Mouse (Mus musculus) limb, embryonic 15.5 days (tissue): ENCODE measurements at regions not wholly inside any gene's neighbourhood (a gene's known extent, or its start where the extent isn't known, plus 50 kb on each side); places are given as distances from the start of the nearest gene placed in this dataset.

Experiments
- ATAC-seq: fragments of 200-750 bp; cut with Nextera tagmentation; 2 replicates; pipeline ENCODE4 v1.8.0; 2017; ENCODE audit warnings: low read depth, moderate TSS enrichment; ENCODE audit not compliant: insufficient number of reproducible peaks, low FRiP score, low TSS enrichment
- H3K27ac ChIP-seq: fragments of 300-500 bp; sonication (generic); 2 replicates; pipeline ENCODE4 v1.5.1; 2015; ENCODE audit warnings: moderate library complexity, mild to moderate bottlenecking, inconsistent platforms
- H3K27me3 ChIP-seq: fragments of 300-500 bp; sonication (generic); 2 replicates; pipeline ENCODE4 v1.6.1; 2015; ENCODE audit warnings: inconsistent platforms
- H3K36me3 ChIP-seq: fragments of 300-500 bp; sonication (generic); 2 replicates; pipeline ENCODE4 v1.6.1; 2015; ENCODE audit warnings: inconsistent platforms
- H3K4me1 ChIP-seq: fragments of 300-500 bp; sonication (generic); 2 replicates; pipeline ENCODE4 v1.6.1; 2015; ENCODE audit warnings: inconsistent platforms
- H3K4me2 ChIP-seq: fragments of 300-500 bp; sonication (generic); 2 replicates; pipeline ENCODE4 v1.6.1; 2015; ENCODE audit warnings: mild to moderate bottlenecking, inconsistent platforms
- H3K4me3 ChIP-seq: fragments of 300-500 bp; sonication (generic); 2 replicates; pipeline ENCODE4 v1.5.1; 2015; ENCODE audit warnings: mild to moderate bottlenecking, inconsistent platforms
- H3K9ac ChIP-seq: fragments of 300-500 bp; sonication (generic); 2 replicates; pipeline ENCODE4 v1.6.1; 2015; ENCODE audit warnings: inconsistent platforms
- H3K9me3 ChIP-seq: fragments of 300-500 bp; sonication (generic); 2 replicates; pipeline ENCODE4 v1.6.1; 2016; ENCODE audit warnings: inconsistent platforms
- WGBS: fragments of 180-500 bp; shearing (Covaris S2); methylation state at CpG from one replicate; pipeline ENCODE4 v1.1.7; 2015; 5-methylcytosine and 5-hydroxymethylcytosine counted together

DNA sequence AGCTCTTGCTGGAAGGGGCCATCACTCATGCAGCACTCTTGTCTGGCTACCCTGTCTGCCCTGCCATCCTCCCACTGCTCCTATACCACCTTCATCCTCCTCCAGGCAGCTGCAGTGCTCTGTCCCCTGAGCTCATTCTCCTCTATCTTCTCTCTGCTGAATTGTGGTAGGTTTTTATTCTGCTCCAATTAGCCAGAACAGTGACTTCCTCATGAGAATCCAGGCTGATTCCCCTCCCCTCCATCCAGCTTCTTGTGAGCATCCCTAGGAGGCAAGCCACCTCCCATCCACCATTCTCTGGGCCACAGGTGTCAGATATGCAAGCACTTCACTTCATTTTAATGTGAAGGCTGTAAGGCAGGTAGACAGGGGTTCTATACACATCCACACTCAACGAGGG is 132.1 kb downstream of the Wscd1 start:
- Histone ChIP-seq H3K4me3 (no peak overlapping the region), H3K4me1 (no peaks in the 10 kb centered on the region), H3K27ac (no peak overlapping the region), H3K36me3 (no peaks in the 10 kb centered on the region), H3K9ac (no peak overlapping the region), H3K4me2 (no peak overlapping the region), H3K27me3 (no peaks in the 10 kb centered on the region), H3K9me3 (no peaks in the 10 kb centered on the region)
- WGBS, result 70% methylated on average over 1 of the region's 1 CpGs
- no peak for ATAC-seq

DNA sequence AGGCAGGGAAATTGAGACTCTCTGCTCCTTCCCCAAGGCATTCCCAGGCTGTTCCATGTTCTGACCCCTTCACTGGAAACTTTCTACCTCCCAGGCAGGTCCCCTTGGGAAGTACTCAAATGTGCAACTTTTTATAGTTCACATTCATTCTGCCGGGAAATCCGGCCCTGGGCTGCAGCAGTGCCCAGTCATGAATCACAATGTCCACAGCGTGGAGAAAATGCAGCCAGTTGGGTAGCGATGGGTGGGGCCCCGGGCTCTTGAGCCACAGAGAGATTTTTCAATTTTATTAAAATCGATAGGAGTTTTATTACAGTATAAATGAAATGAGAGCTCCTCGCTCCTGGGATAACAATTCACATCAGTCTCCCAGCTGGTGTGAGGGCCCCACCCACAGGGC is 121.6 kb downstream of the Wscd1 start:
- Histone ChIP-seq H3K4me3 (no peak overlapping the region), H3K36me3 (no peaks in the 10 kb centered on the region), H3K27me3 (no peaks in the 10 kb centered on the region), H3K9me3 (no peaks in the 10 kb centered on the region), H3K9ac (no peak overlapping the region), H3K4me1 (0 out of 2 replicates have a peak, but pooled peaks cover 5% of the 10 kb centered on the region), H3K27ac (no peak overlapping the region), H3K4me2 (no peak overlapping the region)
- WGBS, result 49% methylated on average over 7 of the region's 7 CpGs
- ATAC-seq, result no peak

DNA sequence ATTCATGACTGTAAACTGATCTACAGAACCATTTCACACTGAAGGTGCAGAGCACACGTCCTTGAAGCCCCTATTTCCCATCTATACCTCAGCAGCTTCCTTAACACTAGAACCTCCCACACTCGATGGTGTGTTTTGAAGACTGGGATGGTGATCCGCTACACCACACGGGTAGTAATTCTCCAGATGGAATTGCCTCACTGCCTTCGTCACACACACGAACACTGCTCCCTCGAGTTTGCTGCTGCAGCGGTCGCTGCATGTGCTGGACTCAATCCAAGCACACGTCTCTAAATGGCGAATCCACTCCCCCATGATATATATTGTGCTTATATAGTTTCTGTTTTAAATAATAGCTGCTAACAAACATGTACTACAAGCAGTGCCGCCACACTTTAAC is 117.0 kb downstream of the Wscd1 start:
- H3K4me3 ChIP-seq, result no peak overlapping the region
- no peak for ATAC-seq
- H3K36me3 ChIP-seq, result no peaks in the 10 kb centered on the region

DNA sequence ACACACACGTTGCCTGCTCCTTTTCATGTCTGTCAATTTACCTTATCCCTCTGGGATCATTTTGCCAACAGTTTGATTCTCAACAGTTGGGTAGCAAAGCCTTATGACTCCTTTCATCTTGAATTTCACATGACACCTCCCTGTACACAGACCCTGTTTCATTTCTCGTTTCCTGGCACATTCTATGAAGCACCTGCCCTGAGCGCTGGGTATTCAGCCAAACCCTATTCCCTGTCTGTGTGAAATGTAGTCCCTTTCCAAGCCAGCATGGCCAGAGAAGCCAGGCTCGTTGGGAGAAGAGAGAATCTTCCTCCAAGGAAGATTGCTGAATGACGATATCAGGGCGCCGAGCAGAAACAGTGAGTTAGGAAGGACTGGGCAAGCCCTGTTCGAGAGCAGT is 108.2 kb downstream of the Wscd1 start:
- no peak for ATAC-seq
- H3K4me3 ChIP-seq, result no peak overlapping the region
- no peaks in the 10 kb centered on the region for H3K27me3 ChIP-seq
- no peak overlapping the region for H3K4me2 ChIP-seq
- H3K36me3 ChIP-seq, result no peaks in the 10 kb centered on the region
- 78% methylated on average over 8 of the region's 8 CpGs for WGBS
- H3K9ac ChIP-seq, result no peak overlapping the region
- no peak overlapping the region for H3K27ac ChIP-seq
- H3K9me3 ChIP-seq, result no peaks in the 10 kb centered on the region
- H3K4me1 ChIP-seq, result no peaks in the 10 kb centered on the region

More for the DNA sequence above, 117.0 kb downstream of the Wscd1 start:
- Histone ChIP-seq H3K27me3 (no peaks in the 10 kb centered on the region), H3K27ac (no peak overlapping the region), H3K4me2 (no peak overlapping the region), H3K9me3 (no peaks in the 10 kb centered on the region), H3K4me1 (0 out of 2 replicates have a peak, but pooled peaks cover 5% of the 10 kb centered on the region), H3K9ac (no peak overlapping the region)
- WGBS, result 59% methylated on average over 12 of the region's 12 CpGs

DNA sequence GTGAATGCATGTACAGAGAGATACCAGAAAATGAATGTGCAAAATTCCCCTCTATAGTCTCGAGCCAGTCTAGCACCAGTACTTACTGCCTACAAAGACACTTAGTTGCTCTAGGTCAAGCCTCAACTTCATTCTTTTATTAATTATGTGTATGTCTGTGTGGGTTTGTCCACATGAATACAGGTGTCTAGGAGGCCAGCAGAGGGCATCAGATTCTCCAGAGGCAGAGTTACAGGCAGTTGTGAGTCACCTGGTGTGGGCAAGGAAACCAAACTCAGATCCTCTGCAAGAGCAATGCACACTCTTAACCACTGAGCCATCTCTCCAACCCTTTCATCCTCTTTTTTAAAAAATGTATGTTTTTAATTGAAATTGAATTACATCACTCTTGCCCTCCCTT is 105.8 kb downstream of the Wscd1 start:
- Histone ChIP-seq H3K27ac (no peak overlapping the region), H3K27me3 (no peaks in the 10 kb centered on the region), H3K36me3 (no peaks in the 10 kb centered on the region), H3K4me3 (no peak overlapping the region), H3K4me2 (no peak overlapping the region), H3K4me1 (no peaks in the 10 kb centered on the region), H3K9me3 (no peaks in the 10 kb centered on the region), H3K9ac (no peak overlapping the region)
- ATAC-seq, result no peak
- WGBS, result 76% methylated on average over 1 of the region's 1 CpGs

DNA sequence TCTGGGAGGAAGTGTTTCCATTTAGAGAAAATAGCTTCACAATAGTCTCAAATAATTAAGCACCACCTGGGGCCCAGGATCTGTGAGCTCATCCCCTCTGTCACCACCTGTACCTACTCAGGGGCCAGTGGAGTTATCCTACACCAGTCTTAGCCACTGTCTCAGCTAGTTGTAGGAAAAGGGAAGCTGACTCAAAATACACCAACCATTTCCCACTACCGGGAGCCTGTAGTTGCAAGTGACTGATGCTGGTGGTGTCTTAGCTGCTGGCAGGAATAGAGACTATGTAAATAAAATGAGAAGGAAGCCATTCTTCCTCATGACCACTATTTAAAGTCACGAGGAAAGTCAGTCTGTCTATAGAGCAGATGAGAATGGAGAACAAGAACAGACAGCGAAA is 105.3 kb downstream of the Wscd1 start:
- Histone ChIP-seq H3K36me3 (no peaks in the 10 kb centered on the region), H3K27me3 (no peaks in the 10 kb centered on the region), H3K4me3 (no peak overlapping the region), H3K27ac (no peak overlapping the region), H3K4me2 (no peak overlapping the region), H3K9me3 (no peaks in the 10 kb centered on the region), H3K4me1 (no peaks in the 10 kb centered on the region), H3K9ac (no peak overlapping the region)
- WGBS, result 88% methylated on average over 3 of the region's 3 CpGs
- no peak for ATAC-seq

DNA sequence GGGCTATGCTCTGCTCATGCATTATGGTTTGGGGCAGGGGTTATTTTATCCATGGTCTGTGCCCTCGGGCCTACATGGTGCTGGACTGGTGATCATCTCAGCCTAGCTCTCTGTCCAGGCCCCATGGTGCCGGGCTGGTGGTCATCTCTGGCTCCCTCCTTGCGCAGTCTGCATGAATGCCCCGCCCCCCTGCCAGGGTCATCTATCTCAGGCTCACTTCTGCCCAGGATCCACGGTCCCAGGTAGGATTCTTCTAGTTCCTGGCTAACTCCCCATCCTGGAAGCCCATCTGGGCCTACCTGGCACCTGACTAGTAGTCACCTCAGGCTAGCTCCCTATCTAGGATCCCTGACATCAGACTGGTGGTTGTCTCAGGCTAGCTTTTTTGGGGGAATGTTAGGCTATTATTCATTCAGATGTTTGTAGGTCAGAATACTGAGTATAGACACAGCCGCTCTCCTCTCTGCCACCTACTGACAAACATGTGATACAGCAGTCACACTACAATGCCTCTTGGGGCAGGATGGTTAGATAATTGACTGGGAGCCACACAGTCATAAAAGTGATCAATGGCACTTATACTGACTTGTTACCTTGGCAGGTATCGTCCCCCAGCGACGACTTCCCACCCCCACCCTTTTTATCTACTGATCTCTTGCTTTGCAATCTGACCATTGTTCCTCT is 98.1 kb downstream of the Wscd1 start:
- Histone ChIP-seq H3K4me1 (no peaks in the 10 kb centered on the region), H3K27ac (no peak overlapping the region), H3K36me3 (no peaks in the 10 kb centered on the region), H3K4me3 (no peak overlapping the region), H3K9ac (no peak overlapping the region), H3K27me3 (no peaks in the 10 kb centered on the region), H3K9me3 (no peaks in the 10 kb centered on the region), H3K4me2 (no peak overlapping the region)
- 54% methylated on average over 9 of the region's 9 CpGs for WGBS
- no peak for ATAC-seq

DNA sequence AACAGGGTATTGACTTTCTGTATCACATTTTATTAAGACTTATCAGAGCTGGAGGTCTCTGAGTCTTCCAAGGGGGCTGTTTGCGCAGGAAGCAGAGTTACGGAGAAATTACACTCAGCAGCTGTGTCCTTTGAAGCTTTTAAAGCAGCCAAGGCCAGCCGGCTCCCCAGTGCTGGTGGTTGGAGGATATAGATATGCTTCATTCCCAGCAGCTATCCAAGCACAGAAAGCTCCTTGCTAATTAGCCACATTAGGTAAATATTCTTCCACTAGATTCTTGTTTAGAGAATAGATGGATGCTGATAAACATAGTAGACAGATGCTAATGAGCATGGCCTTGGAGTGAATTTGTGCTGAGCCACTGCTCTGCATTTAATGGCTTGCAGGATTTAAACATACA is 96.8 kb downstream of the Wscd1 start:
- WGBS, result 40% methylated on average over 3 of the region's 3 CpGs
- Histone ChIP-seq H3K4me3 (no peak overlapping the region), H3K9ac (no peak overlapping the region), H3K4me1 (no peaks in the 10 kb centered on the region), H3K9me3 (no peaks in the 10 kb centered on the region), H3K36me3 (no peaks in the 10 kb centered on the region), H3K27ac (no peak overlapping the region), H3K4me2 (no peak overlapping the region), H3K27me3 (no peaks in the 10 kb centered on the region)
- no peak for ATAC-seq

DNA sequence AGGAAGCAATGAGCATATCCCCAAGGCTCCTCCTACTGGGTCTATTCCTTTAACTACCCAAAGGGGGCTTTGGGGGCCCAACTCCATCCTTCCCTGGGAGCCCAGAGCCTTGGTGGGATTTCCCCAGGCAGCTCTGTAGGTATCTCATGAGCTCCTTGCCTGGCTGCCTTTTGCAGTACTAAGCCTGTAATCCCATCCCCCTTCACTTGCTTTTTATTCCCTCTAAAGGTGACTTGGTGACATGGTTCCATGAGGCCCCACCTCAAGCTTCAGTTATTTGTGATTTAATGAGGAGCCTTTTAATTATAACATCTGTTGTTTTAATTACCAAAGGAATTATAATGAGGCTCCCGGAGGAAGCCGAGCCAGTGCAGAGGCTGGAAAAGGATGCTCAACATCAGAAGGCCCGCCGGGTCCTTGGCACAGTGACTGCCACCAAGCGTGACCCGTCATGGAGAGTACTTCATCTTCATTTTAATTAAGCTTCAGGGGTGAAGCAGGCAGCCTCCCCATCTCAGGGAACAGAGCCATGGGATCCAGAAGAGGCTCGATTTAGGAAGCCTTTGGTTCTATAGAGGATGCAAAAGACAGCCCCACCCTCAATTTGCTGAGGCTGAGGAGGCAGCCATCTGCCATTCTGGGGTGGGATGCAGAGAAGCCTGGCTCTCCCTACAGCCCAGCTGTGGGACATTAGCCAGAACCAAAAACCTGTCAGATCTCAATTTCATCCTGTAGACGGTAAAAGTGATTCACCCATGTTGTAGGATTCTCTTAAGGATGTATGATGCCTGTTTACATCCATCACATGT is 91.1 kb downstream of the Wscd1 start:
- no peaks in the 10 kb centered on the region for H3K36me3 ChIP-seq
- H3K4me1 ChIP-seq, result no peaks in the 10 kb centered on the region
- H3K4me3 ChIP-seq, result no peak overlapping the region
- no peak overlapping the region for H3K9ac ChIP-seq
- no peak overlapping the region for H3K27ac ChIP-seq
- WGBS, result 57% methylated on average over 8 of the region's 8 CpGs
- no peaks in the 10 kb centered on the region for H3K27me3 ChIP-seq
- no peak for ATAC-seq
- no peak overlapping the region for H3K4me2 ChIP-seq
- no peaks in the 10 kb centered on the region for H3K9me3 ChIP-seq
